Mouse (Mus musculus) kidney, postnatal 0 days (tissue): ENCODE results near the gene Gstz1. TPM values are rescaled to one million over a fixed set of nuclear protein-coding genes. Genes with fewer than 3 reads are reported as not detected.
"Not testable (repeated sequence)": the region's sequence is repeated elsewhere in the genome, so short reads cannot be mapped to it uniquely, and the experiment has no call there.

ENCODE experiments used
- ATAC-seq: fragments of 200-750 bp; cut with Nextera tagmentation; replicated peaks from 2 replicates; pipeline ENCODE4 v1.8.0; 2017; ENCODE audit warnings: low read depth, moderate number of reproducible peaks, moderate TSS enrichment, moderate library complexity; ENCODE audit not compliant: low FRiP score
- DNase-seq: peaks from one replicate; pipeline ENCODE4 v3.0.0-alpha.2; 2016; ENCODE audit warnings: low spot score
- H3K27ac ChIP-seq: fragments of 300-500 bp; sonication (generic); 2 replicates; pipeline ENCODE4 v1.5.1; 2014; ENCODE audit warnings: mild to moderate bottlenecking
- H3K27me3 ChIP-seq: fragments of 300-500 bp; sonication (generic); 2 replicates; pipeline ENCODE4 v1.6.1; 2014; ENCODE audit warnings: low read length, mixed read lengths; ENCODE audit not compliant: insufficient read depth
- H3K36me3 ChIP-seq: fragments of 300-500 bp; sonication (generic); 2 replicates; pipeline ENCODE4 v1.6.1; 2014; ENCODE audit warnings: low read length, mixed read lengths; ENCODE audit not compliant: insufficient read depth
- H3K4me1 ChIP-seq: fragments of 300-500 bp; sonication (generic); replicated peaks from 2 replicates; pipeline ENCODE4 v1.6.1; 2014; ENCODE audit warnings: antibody characterized with exemption, low read length, mixed read lengths; ENCODE audit not compliant: insufficient read depth
- H3K4me2 ChIP-seq: fragments of 300-500 bp; sonication (generic); 2 replicates; pipeline ENCODE4 v1.6.1; 2014; ENCODE audit warnings: mild to moderate bottlenecking, low read length, moderate library complexity, mixed read lengths
- H3K4me3 ChIP-seq: fragments of 300-500 bp; sonication (generic); replicated peaks from 2 replicates; pipeline ENCODE4 v1.5.1; 2014; ENCODE audit warnings: low read depth, low read length
- H3K9ac ChIP-seq: fragments of 300-500 bp; sonication (generic); 2 replicates; pipeline ENCODE4 v1.6.1; 2014; ENCODE audit warnings: low read depth, low read length
- H3K9me3 ChIP-seq: fragments of 300-500 bp; sonication (generic); replicated peaks from 2 replicates; pipeline ENCODE4 v1.6.1; 2016; ENCODE audit warnings: low read length, inconsistent platforms, mixed read lengths
- CTCF ChIP-seq: IDR thresholded peaks from 2 replicates; pipeline ENCODE4 v1.5.1; 2016; ENCODE audit warnings: antibody characterized with exemption, low read depth, mild to moderate bottlenecking, moderate library complexity
- WGBS: fragments of 180-500 bp; shearing (Covaris S2); extraction: QIAGEN DNeasy Blood & Tissue Kit; methylation state at CpG from one replicate; pipeline ENCODE4 v1.1.7; 2014; 5-methylcytosine and 5-hydroxymethylcytosine counted together
- polyA plus RNA-seq: library from polyadenylated mRNA; unstranded; fragments of >200 nt; fragmentation: Nextera tagmentation; extraction: Ambion mirVana; gene quantifications from 2 replicates; pipeline ENCODE4 v1.2.1, GENCODE M21; 2015

The Gstz1 gene
- polyA plus RNA-seq, 1 experiment from 2014 or later = 89.7 TPM

DNA sequence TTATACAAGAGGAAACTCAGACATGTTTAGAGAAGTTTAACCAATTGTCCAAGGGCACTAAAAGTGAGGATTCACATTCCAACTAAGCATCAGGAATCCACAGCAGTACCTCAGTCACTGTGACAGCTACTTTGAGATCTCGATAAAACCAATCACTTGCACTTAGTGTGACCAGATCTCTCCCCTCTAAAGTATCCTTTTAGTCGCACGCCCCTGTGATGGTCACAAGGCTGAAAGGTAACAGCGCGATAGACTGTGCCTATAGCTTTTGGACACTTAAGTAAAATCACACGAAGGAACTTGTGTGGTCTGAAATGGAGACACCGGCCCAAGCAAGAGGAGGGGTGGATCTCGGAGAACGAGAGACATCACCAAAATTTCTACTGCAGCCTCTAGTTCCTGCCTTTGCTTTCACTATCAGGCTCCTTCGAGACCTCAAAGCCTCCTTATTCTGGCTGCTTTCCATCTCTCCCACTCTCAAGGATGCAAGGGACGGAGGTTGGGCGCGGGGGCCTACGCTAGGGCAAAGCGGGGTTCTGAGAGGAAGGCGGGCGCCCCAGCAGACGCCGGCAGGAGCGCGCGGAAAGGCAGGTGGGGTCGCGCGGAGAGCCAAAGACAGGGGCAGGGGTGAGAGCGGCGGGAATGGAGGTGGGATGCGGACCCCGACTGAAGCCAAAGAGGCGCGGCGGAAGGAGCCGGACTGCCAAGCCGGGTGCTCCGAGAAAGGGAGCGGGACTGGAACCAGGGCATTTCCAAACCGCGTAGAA, 52.4 kb downstream of the Gstz1 start, which contains the start of gene Samd15:
Gene Samd15 (plus strand): TSS at position 518 of the 767 bp plus-strand sequence.
- no peak for TF ChIP-seq CTCF

DNA sequence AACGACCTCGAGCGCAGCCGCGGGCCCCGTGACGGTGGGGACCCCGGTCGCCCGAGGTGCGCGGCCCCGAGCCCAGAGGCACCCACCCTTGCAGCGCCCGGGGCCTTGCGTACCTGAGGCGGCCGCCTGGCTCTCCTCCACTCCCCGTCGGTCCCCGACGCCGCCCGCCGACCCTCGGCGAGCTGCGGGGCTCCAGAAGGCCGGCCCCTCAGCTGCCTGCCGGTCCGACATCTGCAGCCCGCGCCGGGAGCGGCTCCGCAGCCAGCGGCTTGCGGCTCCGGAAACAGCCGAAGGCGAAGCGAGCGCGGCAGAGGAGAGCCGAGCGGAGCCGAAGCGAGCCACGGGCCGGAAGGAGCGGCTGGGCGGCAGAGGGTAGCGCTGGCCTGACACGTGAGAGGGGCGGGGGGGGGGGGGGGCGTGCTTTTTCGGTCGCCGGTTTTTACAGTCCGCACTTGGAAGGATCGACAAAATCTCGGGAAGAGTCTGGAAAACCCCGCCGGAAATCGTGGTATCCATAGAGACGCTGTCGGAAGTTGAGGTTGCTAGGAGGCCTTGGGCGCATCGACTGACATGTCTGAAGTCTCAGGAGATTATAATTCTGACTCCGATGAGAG, 53.1 kb downstream of the Gstz1 start, which contains the start of gene Tmed8:
Gene Tmed8 (minus strand): TSS at position 482 of the 614 bp plus-strand sequence.
- H3K27ac ChIP-seq = peak within 1 kb of the TSS; percentile 77
- under 1% methylated on average over 54 of the region's 70 CpGs for whole genome bisulfite sequencing
- H3K27me3 ChIP-seq = no peaks in the 10 kb centered on the region
- H3K4me3 ChIP-seq = peak within 1 kb of the TSS; percentile 88
- peak within 1 kb of the TSS; percentile 87 for H3K9ac ChIP-seq
- ATAC-seq = peak; percentile 93
- DNase-seq = peak; percentile 90
- peak within 1 kb of the TSS; percentile 81 for H3K4me2 ChIP-seq
- no peaks in the 10 kb centered on the region for H3K4me1 ChIP-seq
- H3K36me3 ChIP-seq = no peaks in the 10 kb centered on the region
- no peak for TF ChIP-seq CTCF
- H3K9me3 ChIP-seq = no peaks in the 10 kb centered on the region

More for the DNA sequence above, 52.4 kb downstream of the Gstz1 start, which contains the start of gene Samd15:
- no peaks in the 10 kb centered on the region for H3K27me3 ChIP-seq
- under 1% methylated on average over 38 of the region's 38 CpGs for WGBS
- no peaks in the 10 kb centered on the region for H3K4me1 ChIP-seq
- no peaks in the 10 kb centered on the region for H3K9me3 ChIP-seq
- peak; percentile 52; the same call in 1 of the 2 replicates for ATAC-seq
- H3K9ac ChIP-seq = peak within 1 kb of the TSS; percentile 87
- H3K27ac ChIP-seq = peak within 1 kb of the TSS; percentile 77
- H3K36me3 ChIP-seq = no peaks in the 10 kb centered on the region
- H3K4me3 ChIP-seq = peak within 1 kb of the TSS; percentile 88
- H3K4me2 ChIP-seq = peak within 1 kb of the TSS; percentile 81
- peak; percentile 57 for DNase-seq

DNA sequence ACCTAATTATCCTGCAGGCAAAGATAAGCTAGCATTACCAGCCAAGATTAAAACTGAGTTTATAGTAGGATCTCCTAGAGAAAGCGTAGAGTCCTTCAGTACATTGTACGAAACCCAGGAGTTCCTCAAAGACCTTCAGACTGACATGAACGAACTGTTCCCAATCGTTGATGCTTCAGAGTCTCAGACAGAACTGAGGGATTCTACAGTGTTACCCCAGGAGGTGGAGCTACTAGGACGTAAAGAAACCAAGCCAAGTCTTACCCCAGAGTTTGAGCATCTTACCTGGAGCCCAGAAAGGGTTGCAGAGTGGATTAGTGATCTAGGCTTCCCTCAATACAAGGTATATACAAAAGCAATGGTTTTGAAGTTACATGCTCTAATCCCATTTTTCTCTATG, 54.7 kb downstream of the Gstz1 start:
- 60% methylated on average over 5 of the region's 5 CpGs for WGBS
- DNase-seq = no peak
- H3K27me3 ChIP-seq = no peaks in the 10 kb centered on the region

DNA sequence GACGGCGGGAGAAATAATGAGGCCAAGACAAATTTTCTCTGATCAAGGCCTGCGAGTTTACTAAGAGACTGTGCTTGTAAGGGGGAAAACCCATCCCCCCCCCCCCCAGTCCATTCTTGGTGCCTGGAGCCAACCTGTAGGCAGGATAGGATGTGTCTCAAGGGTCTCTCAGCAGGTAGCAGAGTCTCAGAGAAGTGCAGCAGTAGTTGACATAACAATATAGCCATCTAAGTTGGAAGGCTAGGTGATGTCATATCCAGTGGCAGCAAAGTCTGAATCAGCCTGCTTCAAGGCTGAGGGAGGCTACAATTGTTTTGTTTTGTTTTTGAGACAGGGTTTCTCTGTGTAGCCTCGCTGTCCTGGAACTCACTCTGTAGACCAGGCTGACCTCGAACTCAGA, 58.8 kb downstream of the Gstz1 start:
- H3K4me3 ChIP-seq, H3K9ac ChIP-seq, DNase-seq, H3K27ac ChIP-seq, ATAC-seq, H3K4me1 ChIP-seq, H3K9me3 ChIP-seq, H3K36me3 ChIP-seq, H3K27me3 ChIP-seq, H3K4me2 ChIP-seq: not testable (repeated sequence)
- 87% methylated on average over 5 of the region's 5 CpGs for WGBS

More for the DNA sequence above, 54.7 kb downstream of the Gstz1 start:
- ATAC-seq = no peak
- H3K4me1 ChIP-seq = no peaks in the 10 kb centered on the region
- H3K9ac ChIP-seq = no peak overlapping the region
- no peak overlapping the region for H3K4me3 ChIP-seq
- H3K36me3 ChIP-seq = no peaks in the 10 kb centered on the region
- H3K27ac ChIP-seq = no peak overlapping the region
- peak; percentile 17; the same call in 1 of the 2 replicates for TF ChIP-seq CTCF
- H3K9me3 ChIP-seq = no peaks in the 10 kb centered on the region
- no peak overlapping the region for H3K4me2 ChIP-seq

- TF ChIP-seq CTCF = no peak
- Histone ChIP-seq H3K4me3 (no peak overlapping the region), H3K27ac (no peak overlapping the region), H3K4me2 (no peak overlapping the region), H3K4me1 (no peaks in the 10 kb centered on the region), H3K36me3 (no peaks in the 10 kb centered on the region), H3K27me3 (no peaks in the 10 kb centered on the region), H3K9ac (no peak overlapping the region), H3K9me3 (no peaks in the 10 kb centered on the region)
- ATAC-seq (no peak), DNase-seq (no peak)
- 43% methylated on average over 2 of the region's 2 CpGs for WGBS
These were observed 66.1 kb downstream of the Gstz1 start for GRCm38 (mm10) chr12:87212844-87213606.

Other genes starting within 250 kb of the Gstz1 start
- 14.8 and 16.1 TPM in 2 replicates for gene Cipc, start 200.1 kb upstream of the Gstz1 start, polyA plus RNA-seq
- gene Zdhhc22, start 156.7 kb upstream of the Gstz1 start, polyA plus RNA-seq = 0.03 TPM in 1 of 2 replicates, not detected in the other
- gene Tmem63c, start 125.8 kb upstream of the Gstz1 start, polyA plus RNA-seq = 0.08 and 0.11 TPM in 2 replicates
- 0.24 and 0.33 TPM in 2 replicates for gene Ngb, start 44.6 kb upstream of the Gstz1 start, polyA plus RNA-seq
- gene Pomt2, start 803 bp downstream of the Gstz1 start, polyA plus RNA-seq = 14.6 TPM in 2 replicates
- 1.3 and 1.4 TPM in 2 replicates for gene Samd15, start 52.6 kb downstream of the Gstz1 start, polyA plus RNA-seq
- gene Tmed8, start 53.3 kb downstream of the Gstz1 start, polyA plus RNA-seq = 1.7 and 1.8 TPM in 2 replicates
- 0.17 TPM in 1 of 2 replicates, not detected in the other for gene Noxred1, start 91.6 kb downstream of the Gstz1 start, polyA plus RNA-seq
- 38.1 and 44.1 TPM in 2 replicates for gene Vipas39, start 119.1 kb downstream of the Gstz1 start, polyA plus RNA-seq
- 149 and 157 TPM in 2 replicates for gene Ahsa1, start 119.3 kb downstream of the Gstz1 start, polyA plus RNA-seq
- gene Ism2, start 152.5 kb downstream of the Gstz1 start, polyA plus RNA-seq = 0.39 and 0.46 TPM in 2 replicates
- 131 and 134 TPM in 2 replicates for gene Sptlc2, start 241.2 kb downstream of the Gstz1 start, polyA plus RNA-seq